Mouse (Mus musculus) lung, postnatal 25 days (tissue): Measurements from ENCODE around the gene Ggct.
"Not testable (repeated sequence)": the region's sequence is repeated elsewhere in the genome, so short reads cannot be mapped to it uniquely, and the experiment has no call there.

Source experiments
- DNase-seq: peaks from one replicate; pipeline ENCODE4 v3.0.0; 2022; ENCODE audit warnings: low spot score

Ggct gene

GRCm38 (mm10) chr6:54996361-54996760 is 3.6 kb upstream of the Ggct start:
- DNase-seq: no peak

GRCm38 (mm10) chr6:54992141-54992540 is 609 bp downstream of the Ggct start:
- DNase-seq: no peak

GRCm38 (mm10) chr6:54991189-54991588 is 1.6 kb downstream of the Ggct start:
- DNase-seq: no peak

GRCm38 (mm10) chr6:54988141-54988540 is 4.6 kb downstream of the Ggct start:
- no peak for DNase-seq

GRCm38 (mm10) chr6:54984096-54984495 is 8.7 kb downstream of the Ggct start:
- DNase-seq: no peak

GRCm38 (mm10) chr6:54983526-54984050 is 9.2 kb downstream of the Ggct start:
- DNase-seq: no peak

GRCm38 (mm10) chr6:54979426-54979825 is 13.3 kb downstream of the Ggct start:
- DNase-seq: no peak

- no peak for DNase-seq
Measured at GRCm38 (mm10) chr6:54975616-54976015, 17.1 kb downstream of the Ggct start.

GRCm38 (mm10) chr6:54974501-54974900 is 18.2 kb downstream of the Ggct start:
- DNase-seq: peak; percentile 56

- DNase-seq: peak; percentile 57
Measured at GRCm38 (mm10) chr6:54972929-54973211, 19.9 kb downstream of the Ggct start.

GRCm38 (mm10) chr6:54972111-54972928 is 20.4 kb downstream of the Ggct start, which contains the start of gene Nod1:
Nod1 (minus strand) TSS chr6:54972612.
- DNase-seq: peak; percentile 91

GRCm38 (mm10) chr6:54971731-54972110 is 21.0 kb downstream of the Ggct start:
- peak; percentile 43 for DNase-seq

GRCm38 (mm10) chr6:54970506-54970905 is 22.2 kb downstream of the Ggct start:
- no peak for DNase-seq

GRCm38 (mm10) chr6:54969801-54970200 is 22.9 kb downstream of the Ggct start:
- no peak for DNase-seq

- no peak for DNase-seq
Measured at GRCm38 (mm10) chr6:54967591-54967990, 25.2 kb downstream of the Ggct start.

GRCm38 (mm10) chr6:54965234-54965633 is 27.5 kb downstream of the Ggct start:
- no peak for DNase-seq

GRCm38 (mm10) chr6:54964755-54965154 is 28.0 kb downstream of the Ggct start:
- no peak for DNase-seq

- DNase-seq: no peak
Measured at GRCm38 (mm10) chr6:54963599-54963998, 29.2 kb downstream of the Ggct start.

GRCm38 (mm10) chr6:54957655-54958054 is 35.1 kb downstream of the Ggct start:
- no peak for DNase-seq

- peak; percentile 59 for DNase-seq
Measured at GRCm38 (mm10) chr6:54956425-54956824, 36.3 kb downstream of the Ggct start.

GRCm38 (mm10) chr6:54955949-54956348 is 36.8 kb downstream of the Ggct start:
- no peak for DNase-seq

- peak; percentile 89 for DNase-seq
Measured at GRCm38 (mm10) chr6:54954659-54955414, 37.9 kb downstream of the Ggct start.

- DNase-seq: not testable (repeated sequence)
Measured at GRCm38 (mm10) chr6:54953399-54953798, 39.4 kb downstream of the Ggct start.
